Mouse (Mus musculus) stomach, embryonic 16.5 days (tissue): ENCODE measurements around the gene Actr3b. TPM values are rescaled to one million over a fixed set of nuclear protein-coding genes. Genes with fewer than 3 reads are reported as not detected.

ENCODE experiments used
- ATAC-seq: fragments of 200-750 bp; cut with Nextera tagmentation; 2 replicates; pipeline ENCODE4 v1.8.0; 2017; ENCODE audit warnings: moderate number of reproducible peaks, moderate TSS enrichment; ENCODE audit not compliant: insufficient read depth, low FRiP score
- H3K27ac ChIP-seq: fragments of 300-500 bp; sonication (generic); 2 replicates; pipeline ENCODE4 v1.5.1; 2014; ENCODE audit warnings: low read length
- H3K27me3 ChIP-seq: fragments of 300-500 bp; sonication (generic); 2 replicates; pipeline ENCODE4 v1.6.1; 2014; ENCODE audit warnings: low read length, control low read depth, mixed read lengths; ENCODE audit not compliant: control insufficient read depth, insufficient read depth
- H3K36me3 ChIP-seq: fragments of 300-500 bp; sonication (generic); 2 replicates; pipeline ENCODE4 v1.6.1; 2014; ENCODE audit warnings: low read length; ENCODE audit not compliant: control insufficient read depth, insufficient read depth
- H3K4me1 ChIP-seq: fragments of 300-500 bp; sonication (generic); 2 replicates; pipeline ENCODE4 v1.6.1; 2014; ENCODE audit warnings: low read length, control low read depth, mixed read lengths; ENCODE audit not compliant: control insufficient read depth, insufficient read depth
- H3K4me2 ChIP-seq: fragments of 300-500 bp; sonication (generic); 2 replicates; pipeline ENCODE4 v1.6.1; 2014; ENCODE audit warnings: low read depth, low read length, mixed read lengths
- H3K4me3 ChIP-seq: fragments of 300-500 bp; sonication (generic); replicated peaks from 2 replicates; pipeline ENCODE4 v1.5.1; 2014; ENCODE audit warnings: mild to moderate bottlenecking, low read length
- H3K9ac ChIP-seq: fragments of 300-500 bp; sonication (generic); 2 replicates; pipeline ENCODE4 v1.6.1; 2014; ENCODE audit warnings: low read length
- H3K9me3 ChIP-seq: fragments of 300-500 bp; sonication (generic); replicated peaks from 2 replicates; pipeline ENCODE4 v1.6.1; 2016; ENCODE audit warnings: low read length, control low read depth; ENCODE audit not compliant: control insufficient read depth
- WGBS: fragments of 180-500 bp; shearing (Covaris S2); extraction: QIAGEN DNeasy Blood & Tissue Kit; methylation state at CpG from one replicate; pipeline ENCODE4 v1.1.7; 2014; 5-methylcytosine and 5-hydroxymethylcytosine counted together
- polyA plus RNA-seq: library from polyadenylated mRNA; unstranded; fragments of >200 nt; fragmentation: Nextera tagmentation; extraction: Ambion mirVana; gene quantifications from 2 replicates; pipeline ENCODE4 v1.2.1, GENCODE M21; 2015

The Actr3b gene
- polyA plus RNA-seq, 1 experiment from 2014 or later = 3.7 TPM

- no peaks in the 10 kb centered on the region for H3K9me3 ChIP-seq
Observed at GRCm38 (mm10) chr5:25747904-25748303, 11.9 kb upstream of the Actr3b start.

GRCm38 (mm10) chr5:25748613-25749012, 11.2 kb upstream of the Actr3b start:
- Histone ChIP-seq H3K36me3 (no peaks in the 10 kb centered on the region), H3K4me2 (no peak overlapping the region), H3K4me3 (no peak overlapping the region), H3K9ac (no peak overlapping the region), H3K27me3 (no peaks in the 10 kb centered on the region), H3K9me3 (no peaks in the 10 kb centered on the region), H3K4me1 (no peaks in the 10 kb centered on the region), H3K27ac (no peak overlapping the region)
- no peak for ATAC-seq
- WGBS = 69% methylated on average over 3 of the region's 3 CpGs

More at GRCm38 (mm10) chr5:25747904-25748303, 11.9 kb upstream of the Actr3b start:
- Histone ChIP-seq H3K36me3 (no peaks in the 10 kb centered on the region), H3K9ac (no peak overlapping the region), H3K27ac (no peak overlapping the region), H3K4me1 (no peaks in the 10 kb centered on the region), H3K4me2 (no peak overlapping the region), H3K27me3 (no peaks in the 10 kb centered on the region), H3K4me3 (no peak overlapping the region)
- no peak for ATAC-seq

- H3K36me3 ChIP-seq = no peaks in the 10 kb centered on the region
- no peak overlapping the region for H3K4me3 ChIP-seq
- H3K9ac ChIP-seq = no peak overlapping the region
- H3K9me3 ChIP-seq = no peaks in the 10 kb centered on the region
- H3K27me3 ChIP-seq = no peaks in the 10 kb centered on the region
- H3K27ac ChIP-seq = no peak overlapping the region
- no peak for ATAC-seq
- H3K4me2 ChIP-seq = no peak overlapping the region
- H3K4me1 ChIP-seq = peaks cover 11% of the 10 kb centered on the region; the same call in 1 of the 2 replicates
Observed at GRCm38 (mm10) chr5:25751552-25751951, 8.2 kb upstream of the Actr3b start.

- H3K9ac ChIP-seq = no peak overlapping the region
- H3K4me2 ChIP-seq = no peak overlapping the region
- H3K27me3 ChIP-seq = no peaks in the 10 kb centered on the region
- WGBS = 68% methylated on average over 5 of the region's 5 CpGs
- H3K4me1 ChIP-seq = peaks cover 11% of the 10 kb centered on the region; the same call in 1 of the 2 replicates
- H3K27ac ChIP-seq = no peak overlapping the region
- no peak for ATAC-seq
- no peaks in the 10 kb centered on the region for H3K36me3 ChIP-seq
- no peaks in the 10 kb centered on the region for H3K9me3 ChIP-seq
- no peak overlapping the region for H3K4me3 ChIP-seq
Observed at GRCm38 (mm10) chr5:25752862-25753261, 6.9 kb upstream of the Actr3b start.

DNA sequence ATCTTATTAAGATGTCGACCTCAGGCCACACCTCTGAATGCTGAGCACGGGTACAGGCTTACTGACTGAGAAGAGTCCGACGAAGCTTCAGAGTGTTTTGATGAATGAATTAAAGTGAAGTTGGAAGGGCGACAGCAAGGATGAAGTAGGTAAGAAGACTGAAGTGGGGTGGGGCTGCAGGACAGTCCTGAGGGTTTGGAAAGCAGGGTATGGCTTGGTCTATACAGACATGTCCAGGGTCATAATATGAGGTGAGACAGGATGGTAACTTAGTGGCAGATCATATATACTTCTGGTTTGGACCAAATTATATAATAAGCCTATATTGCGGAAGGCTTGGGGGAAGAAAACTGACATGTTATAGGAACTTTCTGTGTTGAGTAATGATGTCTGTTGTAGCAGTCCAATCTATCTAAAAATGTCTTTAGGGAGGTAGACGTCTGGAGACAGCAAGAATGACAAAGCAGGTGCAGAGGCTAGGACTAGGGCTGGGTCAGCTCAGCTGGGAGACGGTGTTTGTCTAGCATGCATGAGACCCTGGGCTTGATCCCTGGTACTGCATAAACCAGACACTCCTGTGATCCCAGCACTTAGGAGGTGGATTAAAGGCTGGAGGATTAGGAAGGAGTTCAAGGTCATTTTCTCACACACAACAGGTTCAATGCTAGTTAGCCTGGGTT, 6.1 kb upstream of the Actr3b start:
- H3K4me2 ChIP-seq = no peak overlapping the region
- peaks cover 11% of the 10 kb centered on the region; the same call in 1 of the 2 replicates for H3K4me1 ChIP-seq
- no peaks in the 10 kb centered on the region for H3K27me3 ChIP-seq
- H3K27ac ChIP-seq = 0 out of 2 replicates have a peak overlapping the region, but pooled peaks have one; percentile 49
- H3K4me3 ChIP-seq = no peak overlapping the region
- no peak for ATAC-seq
- no peaks in the 10 kb centered on the region for H3K36me3 ChIP-seq
- 36% methylated on average over 8 of the region's 8 CpGs for WGBS
- H3K9ac ChIP-seq = no peak overlapping the region
- H3K9me3 ChIP-seq = no peaks in the 10 kb centered on the region

- Histone ChIP-seq H3K9me3 (no peaks in the 10 kb centered on the region), H3K4me1 (peaks cover 11% of the 10 kb centered on the region; the same call in 1 of the 2 replicates), H3K4me2 (no peak overlapping the region), H3K9ac (no peak overlapping the region), H3K27me3 (no peaks in the 10 kb centered on the region), H3K4me3 (no peak overlapping the region), H3K27ac (peak overlapping the region; percentile 49), H3K36me3 (no peaks in the 10 kb centered on the region)
- ATAC-seq = peak; percentile 77
- WGBS = 6% methylated on average over 2 of the region's 2 CpGs
Observed at GRCm38 (mm10) chr5:25754236-25754766, 5.5 kb upstream of the Actr3b start.

- peak overlapping the region; percentile 98 for H3K4me2 ChIP-seq
- WGBS = 7% methylated on average over 10 of the region's 10 CpGs
- H3K9me3 ChIP-seq = no peaks in the 10 kb centered on the region
- no peak overlapping the region for H3K27ac ChIP-seq
- 0 out of 2 replicates have a peak, but pooled peaks cover 4% of the 10 kb centered on the region for H3K4me1 ChIP-seq
- H3K9ac ChIP-seq = peak overlapping the region; percentile 72
- no peak; the same call in 1 of the 2 replicates for ATAC-seq
- H3K27me3 ChIP-seq = no peaks in the 10 kb centered on the region
- peak overlapping the region; percentile 74 for H3K4me3 ChIP-seq
- no peaks in the 10 kb centered on the region for H3K36me3 ChIP-seq
Observed at GRCm38 (mm10) chr5:25760410-25760832, 624 bp downstream of the Actr3b start.

GRCm38 (mm10) chr5:25760871-25761270, 1.1 kb downstream of the Actr3b start:
- Histone ChIP-seq H3K36me3 (no peaks in the 10 kb centered on the region), H3K9me3 (no peaks in the 10 kb centered on the region), H3K27me3 (no peaks in the 10 kb centered on the region), H3K4me3 (no peak overlapping the region), H3K4me1 (0 out of 2 replicates have a peak, but pooled peaks cover 4% of the 10 kb centered on the region), H3K27ac (no peak overlapping the region), H3K9ac (no peak overlapping the region), H3K4me2 (no peak overlapping the region)
- WGBS = 61% methylated on average over 3 of the region's 3 CpGs
- no peak for ATAC-seq

DNA sequence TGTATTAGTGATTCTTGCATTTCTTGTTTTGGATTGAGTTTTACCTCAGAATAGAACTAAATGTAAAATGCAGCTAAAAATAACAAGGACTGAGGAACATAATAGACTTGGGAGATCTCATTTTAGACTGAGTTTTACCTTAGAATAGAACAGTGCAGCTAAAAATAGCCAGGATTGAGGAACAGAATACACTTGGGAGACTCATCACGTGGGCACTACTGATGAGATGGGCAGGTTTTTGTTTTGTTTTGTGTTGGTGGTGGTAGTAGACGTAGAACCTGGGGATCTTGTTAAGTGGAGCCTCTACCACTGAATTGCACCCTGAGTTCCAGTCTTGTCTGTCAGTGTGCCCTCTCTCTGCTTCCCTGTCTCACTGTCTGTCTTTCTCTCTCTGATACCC, 2.1 kb downstream of the Actr3b start:
- ATAC-seq = no peak
- no peak overlapping the region for H3K4me2 ChIP-seq
- no peaks in the 10 kb centered on the region for H3K9me3 ChIP-seq
- no peaks in the 10 kb centered on the region for H3K27me3 ChIP-seq
- no peak overlapping the region for H3K27ac ChIP-seq
- H3K36me3 ChIP-seq = no peaks in the 10 kb centered on the region
- no peak overlapping the region for H3K4me3 ChIP-seq
- 0 out of 2 replicates have a peak, but pooled peaks cover 4% of the 10 kb centered on the region for H3K4me1 ChIP-seq
- H3K9ac ChIP-seq = no peak overlapping the region
- 68% methylated on average over 2 of the region's 2 CpGs for WGBS
